Mouse (Mus musculus) embryonic fibroblast, embryonic 13.5 days (primary cell): ENCODE measurements at regions not wholly inside any gene's neighbourhood (a gene's known extent, or its start where the extent isn't known, plus 50 kb on each side); places are given as distances from the start of the nearest gene placed in this dataset.

ENCODE experiments used
- H3K27ac ChIP-seq: 2 replicates; pipeline ENCODE4 v1.5.1; 2012; ENCODE audit warnings: low read length, control low read depth, inconsistent platforms; ENCODE audit not compliant: insufficient read depth
- H3K4me1 ChIP-seq: 2 replicates; pipeline ENCODE4 v1.6.1; 2011; ENCODE audit warnings: low read length; ENCODE audit not compliant: control insufficient read depth, insufficient read depth
- H3K4me3 ChIP-seq: 2 replicates; pipeline ENCODE4 v1.5.1; 2011; ENCODE audit warnings: mild to moderate bottlenecking, control low read depth, low read length; ENCODE audit not compliant: insufficient read depth
- CTCF ChIP-seq: IDR thresholded peaks from 2 replicates; pipeline ENCODE4 v1.5.1; 2011; ENCODE audit warnings: mild to moderate bottlenecking, control low read depth, low read length, moderate library complexity, borderline replicate concordance; ENCODE audit not compliant: insufficient read depth
- POLR2A ChIP-seq: IDR thresholded peaks from 2 replicates; pipeline ENCODE4 v1.6.1; 2011; ENCODE audit warnings: low read depth, mild to moderate bottlenecking, control low read depth, low read length, moderate library complexity

- no peak overlapping the region for H3K4me3 ChIP-seq
- H3K4me1 ChIP-seq: no peaks in the 10 kb centered on the region
- no peak for TF ChIP-seq POLR2A
- no peak for TF ChIP-seq CTCF
- no peak overlapping the region for H3K27ac ChIP-seq
These were observed 92.2 kb upstream of the Npy2r start for GRCm38 (mm10) chr3:82640052-82640451.

- Histone ChIP-seq H3K27ac (no peak overlapping the region), H3K4me1 (no peaks in the 10 kb centered on the region), H3K4me3 (no peak overlapping the region)
- no peak for TF ChIP-seq POLR2A
- no peak for TF ChIP-seq CTCF
These were observed 88.8 kb upstream of the Npy2r start for GRCm38 (mm10) chr3:82636666-82637065.

DNA sequence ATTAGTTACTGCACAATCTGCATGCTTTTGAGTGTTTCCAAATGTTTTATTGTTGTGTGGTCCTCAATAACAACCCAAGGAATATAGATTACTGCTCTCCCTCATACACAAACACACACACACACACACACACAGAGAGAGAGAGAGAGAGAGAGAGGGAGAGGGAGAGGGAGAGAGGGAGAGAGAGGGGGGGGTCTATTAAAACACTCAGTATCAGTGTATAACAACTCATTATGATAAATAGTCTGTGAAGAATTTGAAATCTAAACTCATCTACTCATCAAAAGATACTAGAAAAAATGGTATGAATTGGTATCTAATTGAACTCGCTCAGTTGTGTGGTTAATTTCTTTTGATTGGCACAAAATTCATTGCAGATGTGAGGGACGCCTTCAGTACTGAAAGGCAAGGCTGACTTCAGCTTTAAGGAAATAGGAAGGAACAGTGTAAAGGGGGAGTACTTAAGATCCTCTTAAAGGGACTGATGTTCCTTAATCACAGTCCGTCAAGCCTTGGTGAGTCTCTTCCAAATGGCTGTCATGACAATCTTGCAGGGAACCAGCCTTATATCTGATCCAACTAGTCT lies 72.6 kb upstream of the Npy2r start:
- no peak for TF ChIP-seq POLR2A
- no peak for TF ChIP-seq CTCF

GRCm38 (mm10) chr3:82619371-82619770 lies 71.5 kb upstream of the Npy2r start:
- Histone ChIP-seq H3K4me1 (no peaks in the 10 kb centered on the region), H3K4me3 (no peak overlapping the region), H3K27ac (no peak overlapping the region)
- TF ChIP-seq POLR2A (no peak), CTCF (no peak)

More for the DNA sequence above, 72.6 kb upstream of the Npy2r start:
- Histone ChIP-seq H3K27ac (no peak overlapping the region), H3K4me1 (no peaks in the 10 kb centered on the region), H3K4me3 (no peak overlapping the region)

- TF ChIP-seq POLR2A (no peak), CTCF (no peak)
- Histone ChIP-seq H3K27ac (no peak overlapping the region), H3K4me1 (no peaks in the 10 kb centered on the region), H3K4me3 (no peak overlapping the region)
These were observed 54.0 kb upstream of the Npy2r start for GRCm38 (mm10) chr3:82601880-82602279.

DNA sequence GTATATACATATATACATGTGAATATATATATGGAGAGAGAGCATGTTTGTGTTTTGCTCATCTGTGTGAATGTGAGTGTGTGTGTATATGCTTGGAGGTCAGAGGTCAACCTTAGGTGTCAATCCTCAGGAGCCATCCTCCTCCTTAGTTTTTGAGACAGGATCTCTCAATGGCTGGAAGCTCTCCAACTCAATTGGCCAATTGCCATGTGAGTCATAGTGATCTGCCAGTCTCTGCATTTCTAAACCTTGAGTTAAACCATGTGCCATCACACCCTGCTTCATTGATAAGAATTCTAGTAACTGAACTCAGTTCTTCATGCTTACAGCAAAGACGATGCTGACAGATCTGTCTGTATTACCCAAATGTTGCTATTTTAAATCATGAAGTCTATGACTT lies 50.8 kb upstream of the Npy2r start:
- no peaks in the 10 kb centered on the region for H3K4me1 ChIP-seq
- H3K27ac ChIP-seq: no peak overlapping the region
- TF ChIP-seq CTCF (no peak), POLR2A (no peak)
- H3K4me3 ChIP-seq: no peak overlapping the region
